Mouse (Mus musculus): ENCODE results near the gene Popdc3. TPM values are rescaled to one million over a fixed set of nuclear protein-coding genes. Genes with fewer than 3 reads are reported as not detected.

Gene Popdc3
- polyA plus RNA-seq, 1 experiment: 8.8 TPM

- WGBS: 69% methylated on average over 14 of the region's 14 CpGs
- Histone ChIP-seq H3K4me1 (ENCODE audit: control insufficient read depth, insufficient read depth, low read length) (no peaks in the 10 kb centered on the region), H3K4me3 (replicated peaks; ENCODE audit: extremely low read depth, low read depth, low read length) (no peak overlapping the region)
- TF ChIP-seq CTCF (IDR thresholded peaks at IDR 0.05; ENCODE audit: insufficient read depth, low read length) (no peak), POLR2A (IDR thresholded peaks at IDR 0.05; ENCODE audit: borderline replicate concordance, extremely low read depth, low read depth, low read length) (no peak)
- no peak for DNase-seq
Measured at GRCm38 (mm10) chr10:45193330-45194310, 15.7 kb downstream of the Popdc3 start.

- TF ChIP-seq POLR2A (IDR thresholded peaks at IDR 0.05; ENCODE audit: borderline replicate concordance, extremely low read depth, low read depth, low read length) (no peak), CTCF (IDR thresholded peaks at IDR 0.05; ENCODE audit: insufficient read depth, low read length) (no peak)
- DNase-seq: no peak
- Histone ChIP-seq H3K4me1 (ENCODE audit: control insufficient read depth, insufficient read depth, low read length) (no peaks in the 10 kb centered on the region), H3K4me3 (replicated peaks; ENCODE audit: extremely low read depth, low read depth, low read length) (no peak overlapping the region)
- 79% methylated on average over 5 of the region's 5 CpGs for WGBS
Measured at GRCm38 (mm10) chr10:45194531-45194930, 16.6 kb downstream of the Popdc3 start.

- no peak for DNase-seq
- H3K4me1 ChIP-seq (ENCODE audit: control insufficient read depth, insufficient read depth, low read length): no peaks in the 10 kb centered on the region
- no peak for TF ChIP-seq CTCF (IDR thresholded peaks at IDR 0.05; ENCODE audit: insufficient read depth, low read length)
- TF ChIP-seq POLR2A (IDR thresholded peaks at IDR 0.05; ENCODE audit: borderline replicate concordance, extremely low read depth, low read depth, low read length): no peak
- 53% methylated on average over 1 of the region's 1 CpGs for WGBS
- H3K4me3 ChIP-seq (replicated peaks; ENCODE audit: extremely low read depth, low read depth, low read length): no peak overlapping the region
Measured at GRCm38 (mm10) chr10:45204582-45204981, 26.7 kb downstream of the Popdc3 start.

- no peak for TF ChIP-seq POLR2A (IDR thresholded peaks at IDR 0.05; ENCODE audit: borderline replicate concordance, extremely low read depth, low read depth, low read length)
- no peak for TF ChIP-seq CTCF (IDR thresholded peaks at IDR 0.05; ENCODE audit: insufficient read depth, low read length)
- no peaks in the 10 kb centered on the region for H3K4me1 ChIP-seq (ENCODE audit: control insufficient read depth, insufficient read depth, low read length)
- DNase-seq: no peak
- H3K4me3 ChIP-seq (replicated peaks; ENCODE audit: extremely low read depth, low read depth, low read length): no peak overlapping the region
Measured at GRCm38 (mm10) chr10:45210201-45210600, 32.3 kb downstream of the Popdc3 start.

GRCm38 (mm10) chr10:45216676-45217075 lies 38.8 kb downstream of the Popdc3 start:
- no peak for DNase-seq
- Histone ChIP-seq H3K4me3 (replicated peaks; ENCODE audit: extremely low read depth, low read depth, low read length) (no peak overlapping the region), H3K4me1 (ENCODE audit: control insufficient read depth, insufficient read depth, low read length) (no peaks in the 10 kb centered on the region)
- WGBS: 54% methylated on average over 7 of the region's 7 CpGs
- no peak for TF ChIP-seq POLR2A (IDR thresholded peaks at IDR 0.05; ENCODE audit: borderline replicate concordance, extremely low read depth, low read depth, low read length)

GRCm38 (mm10) chr10:45229954-45230353 lies 52.1 kb downstream of the Popdc3 start:
- H3K4me1 ChIP-seq (ENCODE audit: control insufficient read depth, insufficient read depth, low read length): peaks cover 5% of the 10 kb centered on the region; the same call in 1 of the 2 replicates
- peak; percentile 4 for DNase-seq
- WGBS: 15% methylated on average over 4 of the region's 4 CpGs
- H3K4me3 ChIP-seq (replicated peaks; ENCODE audit: extremely low read depth, low read depth, low read length): no peak overlapping the region
- TF ChIP-seq POLR2A (IDR thresholded peaks at IDR 0.05; ENCODE audit: borderline replicate concordance, extremely low read depth, low read depth, low read length) (no peak), CTCF (IDR thresholded peaks at IDR 0.05; ENCODE audit: insufficient read depth, low read length) (no peak)

- TF ChIP-seq CTCF (IDR thresholded peaks at IDR 0.05; ENCODE audit: insufficient read depth, low read length): no peak
- TF ChIP-seq POLR2A (IDR thresholded peaks at IDR 0.05; ENCODE audit: borderline replicate concordance, extremely low read depth, low read depth, low read length): no peak
- DNase-seq: no peak
- Histone ChIP-seq H3K4me1 (ENCODE audit: control insufficient read depth, insufficient read depth, low read length) (peaks cover 5% of the 10 kb centered on the region; the same call in 1 of the 2 replicates), H3K4me3 (replicated peaks; ENCODE audit: extremely low read depth, low read depth, low read length) (no peak overlapping the region)
- 78% methylated on average over 6 of the region's 6 CpGs for WGBS
Measured at GRCm38 (mm10) chr10:45233351-45233750, 55.5 kb downstream of the Popdc3 start.

- TF ChIP-seq CTCF (IDR thresholded peaks at IDR 0.05; ENCODE audit: insufficient read depth, low read length) (no peak), POLR2A (IDR thresholded peaks at IDR 0.05; ENCODE audit: borderline replicate concordance, extremely low read depth, low read depth, low read length) (no peak)
- WGBS: 33% methylated on average over 3 of the region's 3 CpGs
- Histone ChIP-seq H3K4me1 (ENCODE audit: control insufficient read depth, insufficient read depth, low read length) (no peaks in the 10 kb centered on the region), H3K4me3 (replicated peaks; ENCODE audit: extremely low read depth, low read depth, low read length) (no peak overlapping the region)
- no peak for DNase-seq
Measured at GRCm38 (mm10) chr10:45236304-45236703, 58.4 kb downstream of the Popdc3 start.

- TF ChIP-seq CTCF (IDR thresholded peaks at IDR 0.05; ENCODE audit: insufficient read depth, low read length) (no peak), POLR2A (IDR thresholded peaks at IDR 0.05; ENCODE audit: borderline replicate concordance, extremely low read depth, low read depth, low read length) (no peak)
- Histone ChIP-seq H3K4me3 (replicated peaks; ENCODE audit: extremely low read depth, low read depth, low read length) (no peak overlapping the region), H3K4me1 (ENCODE audit: control insufficient read depth, insufficient read depth, low read length) (no peaks in the 10 kb centered on the region)
- DNase-seq: no peak
- WGBS: 65% methylated on average over 5 of the region's 5 CpGs
Measured at GRCm38 (mm10) chr10:45237492-45237891, 59.6 kb downstream of the Popdc3 start.

GRCm38 (mm10) chr10:45260477-45260876 lies 82.6 kb downstream of the Popdc3 start:
- Histone ChIP-seq H3K4me1 (ENCODE audit: control insufficient read depth, insufficient read depth, low read length) (no peaks in the 10 kb centered on the region), H3K4me3 (replicated peaks; ENCODE audit: extremely low read depth, low read depth, low read length) (no peak overlapping the region)
- no peak for TF ChIP-seq CTCF (IDR thresholded peaks at IDR 0.05; ENCODE audit: insufficient read depth, low read length)
- TF ChIP-seq POLR2A (IDR thresholded peaks at IDR 0.05; ENCODE audit: borderline replicate concordance, extremely low read depth, low read depth, low read length): no peak
- 68% methylated on average over 1 of the region's 1 CpGs for WGBS
- DNase-seq: no peak
